Mouse (Mus musculus): ENCODE results near the gene Tnp1. TPM values are rescaled to one million over a fixed set of nuclear protein-coding genes. Genes with fewer than 3 reads are reported as not detected.

Gene Tnp1
- total RNA-seq, 1 experiment: not detected

GRCm38 (mm10) chr1:73002637-73003036 is 13.1 kb downstream of the Tnp1 start:
- Histone ChIP-seq H3K9me3 (ENCODE audit: control insufficient read depth, insufficient read depth, low read depth, low read length) (no peaks in the 10 kb centered on the region), H3K4me1 (ENCODE audit: control insufficient read depth in 2 of 2, insufficient read depth in 2 of 2, low read length in 2 of 2, poor library complexity in 1 of 2) (no peaks in the 10 kb centered on the region), H3K36me3 (ENCODE audit: control insufficient read depth, insufficient read depth, low read length, poor library complexity, severe bottlenecking) (no peaks in the 10 kb centered on the region), H3K27ac (ENCODE audit: insufficient read depth, low read depth, low read length, poor library complexity, severe bottlenecking) (no peak overlapping the region), H3K4me3 (ENCODE audit: insufficient read depth in 1 of 2, low read depth in 1 of 2, low read length in 2 of 2, poor library complexity in 1 of 2, severe bottlenecking in 1 of 2) (no peak overlapping the region), H3K9ac (ENCODE audit: insufficient read depth, low read depth, low read length, poor library complexity, severe bottlenecking) (no peak overlapping the region)
- DNase-seq (ENCODE audit: low read depth, low spot score): no peak
- TF ChIP-seq HCFC1 (IDR thresholded peaks at IDR 0.05; ENCODE audit: borderline replicate concordance, insufficient read depth, low read length) (no peak), ZNF384 (IDR thresholded peaks at IDR 0.05; ENCODE audit: low read depth, low read length) (no peak), MAFK (IDR thresholded peaks at IDR 0.05; ENCODE audit: insufficient read depth, low read depth, low read length) (no peak), CHD2 (IDR thresholded peaks at IDR 0.05; ENCODE audit: low read depth, low read length) (no peak), ZC3H11A (IDR thresholded peaks at IDR 0.05; ENCODE audit: borderline replicate concordance, low read depth, low read length) (no peak)
- in situ Hi-C loops (cut with MboI; ENCODE audit: low sequenced_read_pairs in 2 of 2, unreplicated experiment in 2 of 2): no loop called here

- DNase-seq (ENCODE audit: low read depth, low spot score): no peak
- Histone ChIP-seq H3K36me3 (ENCODE audit: control insufficient read depth, insufficient read depth, low read length, poor library complexity, severe bottlenecking) (no peaks in the 10 kb centered on the region), H3K4me1 (ENCODE audit: control insufficient read depth in 2 of 2, insufficient read depth in 2 of 2, low read length in 2 of 2, poor library complexity in 1 of 2) (no peaks in the 10 kb centered on the region), H3K9me3 (ENCODE audit: control insufficient read depth, insufficient read depth, low read depth, low read length) (no peaks in the 10 kb centered on the region), H3K27ac (ENCODE audit: insufficient read depth, low read depth, low read length, poor library complexity, severe bottlenecking) (no peak overlapping the region), H3K4me3 (ENCODE audit: insufficient read depth in 1 of 2, low read depth in 1 of 2, low read length in 2 of 2, poor library complexity in 1 of 2, severe bottlenecking in 1 of 2) (no peak overlapping the region), H3K9ac (ENCODE audit: insufficient read depth, low read depth, low read length, poor library complexity, severe bottlenecking) (no peak overlapping the region)
- no peak for TF ChIP-seq CHD2 (IDR thresholded peaks at IDR 0.05; ENCODE audit: low read depth, low read length)
- in situ Hi-C loops (cut with MboI; ENCODE audit: low sequenced_read_pairs in 2 of 2, unreplicated experiment in 2 of 2): no loop called here
Measured at GRCm38 (mm10) chr1:73001961-73002360, 13.7 kb downstream of the Tnp1 start.

- H3K9me3 ChIP-seq (ENCODE audit: control insufficient read depth, insufficient read depth, low read depth, low read length): no peaks in the 10 kb centered on the region
- in situ Hi-C loops (cut with MboI; ENCODE audit: low sequenced_read_pairs in 2 of 2, unreplicated experiment in 2 of 2): no loop called here
Measured at GRCm38 (mm10) chr1:72994751-72995528, 20.8 kb downstream of the Tnp1 start.

GRCm38 (mm10) chr1:72992944-72993464 is 22.7 kb downstream of the Tnp1 start:
- in situ Hi-C loops (cut with MboI; ENCODE audit: low sequenced_read_pairs in 2 of 2, unreplicated experiment in 2 of 2): no loop called here
- Histone ChIP-seq H3K36me3 (ENCODE audit: control insufficient read depth, insufficient read depth, low read length, poor library complexity, severe bottlenecking) (no peaks in the 10 kb centered on the region), H3K27ac (ENCODE audit: insufficient read depth, low read depth, low read length, poor library complexity, severe bottlenecking) (no peak overlapping the region), H3K9me3 (ENCODE audit: control insufficient read depth, insufficient read depth, low read depth, low read length) (no peaks in the 10 kb centered on the region), H3K9ac (ENCODE audit: insufficient read depth, low read depth, low read length, poor library complexity, severe bottlenecking) (no peak overlapping the region), H3K4me3 (ENCODE audit: insufficient read depth in 1 of 2, low read depth in 1 of 2, low read length in 2 of 2, poor library complexity in 1 of 2, severe bottlenecking in 1 of 2) (no peak overlapping the region), H3K4me1 (ENCODE audit: control insufficient read depth in 2 of 2, insufficient read depth in 2 of 2, low read length in 2 of 2, poor library complexity in 1 of 2) (no peaks in the 10 kb centered on the region)
- DNase-seq (ENCODE audit: low read depth, low spot score): no peak
- no peak for TF ChIP-seq ZC3H11A (IDR thresholded peaks at IDR 0.05; ENCODE audit: borderline replicate concordance, low read depth, low read length)
- no peak for TF ChIP-seq CHD2 (IDR thresholded peaks at IDR 0.05; ENCODE audit: low read depth, low read length)
- TF ChIP-seq MAFK (IDR thresholded peaks at IDR 0.05; ENCODE audit: insufficient read depth, low read depth, low read length): no peak

More at GRCm38 (mm10) chr1:72994751-72995528, 20.8 kb downstream of the Tnp1 start:
- H3K9ac ChIP-seq (ENCODE audit: insufficient read depth, low read depth, low read length, poor library complexity, severe bottlenecking): no peak overlapping the region
- no peak overlapping the region for H3K4me3 ChIP-seq (ENCODE audit: insufficient read depth in 1 of 2, low read depth in 1 of 2, low read length in 2 of 2, poor library complexity in 1 of 2, severe bottlenecking in 1 of 2)
- no peaks in the 10 kb centered on the region for H3K36me3 ChIP-seq (ENCODE audit: control insufficient read depth, insufficient read depth, low read length, poor library complexity, severe bottlenecking)
- no peaks in the 10 kb centered on the region for H3K4me1 ChIP-seq (ENCODE audit: control insufficient read depth in 2 of 2, insufficient read depth in 2 of 2, low read length in 2 of 2, poor library complexity in 1 of 2)
- TF ChIP-seq CHD2 (IDR thresholded peaks at IDR 0.05; ENCODE audit: low read depth, low read length) (no peak), HCFC1 (IDR thresholded peaks at IDR 0.05; ENCODE audit: borderline replicate concordance, insufficient read depth, low read length) (no peak), ZNF384 (IDR thresholded peaks at IDR 0.05; ENCODE audit: low read depth, low read length) (no peak), MAFK (IDR thresholded peaks at IDR 0.05; ENCODE audit: insufficient read depth, low read depth, low read length) (no peak), ZC3H11A (IDR thresholded peaks at IDR 0.05; ENCODE audit: borderline replicate concordance, low read depth, low read length) (no peak)
- H3K27ac ChIP-seq (ENCODE audit: insufficient read depth, low read depth, low read length, poor library complexity, severe bottlenecking): no peak overlapping the region
- no peak for DNase-seq (ENCODE audit: low read depth, low spot score)

- TF ChIP-seq HCFC1 (IDR thresholded peaks at IDR 0.05; ENCODE audit: borderline replicate concordance, insufficient read depth, low read length): no peak
- TF ChIP-seq CHD2 (IDR thresholded peaks at IDR 0.05; ENCODE audit: low read depth, low read length): no peak
- no peak for TF ChIP-seq ZNF384 (IDR thresholded peaks at IDR 0.05; ENCODE audit: low read depth, low read length)
- peak; percentile 78; the same call in 1 of the 2 replicates for TF ChIP-seq MAFK (IDR thresholded peaks at IDR 0.05; ENCODE audit: insufficient read depth, low read depth, low read length)
- TF ChIP-seq ZC3H11A (IDR thresholded peaks at IDR 0.05; ENCODE audit: borderline replicate concordance, low read depth, low read length): no peak
- in situ Hi-C loops (cut with MboI; ENCODE audit: low sequenced_read_pairs in 2 of 2, unreplicated experiment in 2 of 2): no loop called here
- Histone ChIP-seq H3K27ac (ENCODE audit: insufficient read depth, low read depth, low read length, poor library complexity, severe bottlenecking) (no peak overlapping the region), H3K9ac (ENCODE audit: insufficient read depth, low read depth, low read length, poor library complexity, severe bottlenecking) (no peak overlapping the region), H3K36me3 (ENCODE audit: control insufficient read depth, insufficient read depth, low read length, poor library complexity, severe bottlenecking) (no peaks in the 10 kb centered on the region), H3K9me3 (ENCODE audit: control insufficient read depth, insufficient read depth, low read depth, low read length) (no peaks in the 10 kb centered on the region), H3K4me3 (ENCODE audit: insufficient read depth in 1 of 2, low read depth in 1 of 2, low read length in 2 of 2, poor library complexity in 1 of 2, severe bottlenecking in 1 of 2) (no peak overlapping the region), H3K4me1 (ENCODE audit: control insufficient read depth in 2 of 2, insufficient read depth in 2 of 2, low read length in 2 of 2, poor library complexity in 1 of 2) (no peaks in the 10 kb centered on the region)
- DNase-seq (ENCODE audit: low read depth, low spot score): no peak
Measured at GRCm38 (mm10) chr1:72992209-72992608, 23.5 kb downstream of the Tnp1 start.

Measured in ES-E14 (cell line).